Mouse (Mus musculus) neural tube, embryonic 10.5 days (tissue): ENCODE measurements at regions not wholly inside any gene's neighbourhood (a gene's known extent, or its start where the extent isn't known, plus 50 kb on each side); places are given as distances from the start of the nearest gene placed in this dataset.

Source experiments
- DNase-seq: peaks from one replicate; pipeline ENCODE4 v3.0.0-alpha.2; 2017; ENCODE audit warnings: low spot score; ENCODE audit errors: extremely low spot score

DNA sequence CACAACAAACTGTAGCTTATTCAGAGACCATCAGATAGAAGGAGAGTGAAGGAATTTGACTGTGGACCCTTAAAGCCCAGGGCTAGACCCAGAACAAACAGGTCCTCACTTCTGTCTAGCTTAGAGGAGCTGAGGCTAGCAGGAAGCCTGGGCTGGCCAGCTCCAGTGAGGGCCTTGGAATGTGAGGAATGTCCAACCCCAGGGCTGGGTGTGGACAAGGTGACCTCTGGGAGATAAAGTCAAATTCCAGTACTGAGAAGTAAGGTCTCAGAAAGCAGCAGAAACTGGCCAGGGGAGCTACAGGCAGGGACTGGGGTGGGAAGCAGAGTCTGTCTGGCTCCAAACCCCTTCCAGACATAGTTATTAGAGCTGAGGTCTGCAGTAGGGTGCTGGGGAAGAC, 51.0 kb upstream of the Ssbp3 start:
- DNase-seq: peak; percentile 45

DNA sequence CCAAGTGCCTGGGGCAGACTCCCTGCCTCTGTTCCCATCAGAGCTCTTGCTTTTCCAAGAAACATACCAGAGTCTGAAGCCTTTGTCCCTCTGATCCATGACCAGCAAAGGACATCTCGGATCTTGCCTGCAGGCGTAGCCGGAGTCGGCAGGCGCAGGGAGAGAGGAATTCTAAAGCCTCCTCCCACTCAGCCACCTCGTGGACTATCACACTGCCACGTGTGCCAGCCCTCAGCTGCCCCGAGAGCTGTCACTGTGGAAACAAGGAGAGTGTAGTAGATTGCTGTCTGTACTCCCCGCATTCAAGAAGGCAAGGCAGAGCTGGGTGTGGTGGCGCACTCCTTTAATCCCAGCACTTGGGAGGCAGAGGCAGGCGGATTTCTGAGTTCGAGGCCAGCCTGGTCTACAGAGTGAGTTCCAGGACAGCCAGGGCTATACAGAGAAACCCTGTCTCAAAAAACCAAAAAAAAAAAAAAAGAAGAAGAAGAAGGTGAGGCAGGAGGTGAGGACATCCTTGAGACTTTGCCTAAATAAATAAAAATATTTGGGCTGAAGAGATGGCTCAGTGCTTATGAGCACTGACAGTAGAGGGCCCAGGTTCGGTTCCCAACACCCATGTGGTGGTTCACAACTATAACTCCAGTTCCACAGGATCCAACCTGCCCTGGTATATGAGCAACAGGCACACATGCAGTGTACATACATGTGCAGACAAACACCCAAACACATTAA, 52.0 kb upstream of the Ssbp3 start:
- no peak for DNase-seq

DNA sequence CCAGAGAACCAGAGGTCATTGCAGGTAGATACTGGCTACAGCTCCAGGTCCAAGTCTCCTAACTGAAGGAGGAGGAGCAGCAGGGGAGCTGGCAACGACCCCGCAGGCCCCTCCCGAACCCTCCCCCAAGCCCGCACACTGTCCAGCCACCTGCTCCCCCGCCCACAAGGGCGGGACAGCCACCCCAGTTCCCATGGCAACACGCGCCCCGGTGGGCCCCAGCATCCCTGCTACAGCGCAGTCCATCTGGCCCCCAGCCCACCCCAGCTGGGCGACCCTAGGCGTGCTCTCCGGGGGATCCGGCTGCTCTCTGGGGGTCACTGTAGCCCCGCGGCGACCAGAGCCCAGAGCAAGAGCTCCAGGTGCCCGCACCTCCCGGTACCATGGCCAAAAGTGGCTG, 51.0 kb upstream of the Acot11 start:
- peak; percentile 45 for DNase-seq

GRCm38 (mm10) chr4:106854361-106855309, 49.8 kb upstream of the Acot11 start:
- peak; percentile 58 for DNase-seq
